Mouse (Mus musculus) liver, embryonic 15.5 days (tissue): Measurements from ENCODE around the gene Gm45521. TPM values are rescaled to one million over a fixed set of nuclear protein-coding genes. Genes with fewer than 3 reads are reported as not detected.
A peak's percentile ranks its signal among the peaks of the same experiment; 100 is the strongest.

ENCODE experiments used
- ATAC-seq: fragments of 200-750 bp; cut with Nextera tagmentation; 2 replicates; pipeline ENCODE4 v1.8.0; 2017; ENCODE audit warnings: moderate number of reproducible peaks, mild to moderate bottlenecking, moderate library complexity; ENCODE audit not compliant: insufficient read depth
- H3K27ac ChIP-seq: fragments of 300-500 bp; sonication (generic); replicated peaks from 2 replicates; pipeline ENCODE4 v1.5.1; 2015; ENCODE audit warnings: mild to moderate bottlenecking, inconsistent platforms
- H3K27me3 ChIP-seq: fragments of 300-500 bp; sonication (generic); 2 replicates; pipeline ENCODE4 v1.6.1; 2015; ENCODE audit warnings: mild to moderate bottlenecking, inconsistent platforms
- H3K36me3 ChIP-seq: fragments of 300-500 bp; sonication (generic); replicated peaks from 2 replicates; pipeline ENCODE4 v1.6.1; 2015; ENCODE audit warnings: moderate library complexity, mild to moderate bottlenecking, inconsistent platforms
- H3K4me1 ChIP-seq: fragments of 300-500 bp; sonication (generic); replicated peaks from 2 replicates; pipeline ENCODE4 v1.6.1; 2015; ENCODE audit warnings: inconsistent platforms
- H3K4me2 ChIP-seq: fragments of 300-500 bp; sonication (generic); 2 replicates; pipeline ENCODE4 v1.6.1; 2015; ENCODE audit warnings: moderate library complexity, mild to moderate bottlenecking, inconsistent platforms
- H3K4me3 ChIP-seq: fragments of 300-500 bp; sonication (generic); replicated peaks from 2 replicates; pipeline ENCODE4 v1.5.1; 2015; ENCODE audit warnings: mild to moderate bottlenecking, inconsistent platforms
- H3K9ac ChIP-seq: fragments of 300-500 bp; sonication (generic); 2 replicates; pipeline ENCODE4 v1.6.1; 2015; ENCODE audit warnings: moderate library complexity, mild to moderate bottlenecking, inconsistent platforms
- H3K9me3 ChIP-seq: fragments of 300-500 bp; sonication (generic); replicated peaks from 2 replicates; pipeline ENCODE4 v1.6.1; 2016; ENCODE audit warnings: inconsistent platforms
- WGBS: fragments of 180-500 bp; shearing (Covaris S2); methylation state at CpG from one replicate; pipeline ENCODE4 v1.1.7; 2015; ENCODE audit warnings: mixed read lengths; ENCODE audit not compliant: insufficient replicate concordance; 5-methylcytosine and 5-hydroxymethylcytosine counted together
- polyA plus RNA-seq: library from polyadenylated mRNA; unstranded; fragments of >200 nt; fragmentation: Nextera tagmentation; extraction: Ambion mirVana; gene quantifications from 2 replicates; pipeline ENCODE4 v1.2.1, GENCODE M21; 2015

The Gm45521 gene
- polyA plus RNA-seq, 1 experiment from 2014 or later: not detected

GRCm38 (mm10) chr14:7977471-7977870 lies 20.4 kb downstream of the Gm45521 start:
- no peaks in the 10 kb centered on the region for H3K9me3 ChIP-seq
- H3K36me3 ChIP-seq: no peaks in the 10 kb centered on the region
- H3K4me3 ChIP-seq: no peak overlapping the region
- H3K27ac ChIP-seq: no peak overlapping the region
- no peak for ATAC-seq
- no peaks in the 10 kb centered on the region for H3K4me1 ChIP-seq
- H3K9ac ChIP-seq: no peak overlapping the region
- WGBS: 49% methylated on average over 1 of the region's 1 CpGs
- no peaks in the 10 kb centered on the region for H3K27me3 ChIP-seq
- H3K4me2 ChIP-seq: no peak overlapping the region

- WGBS: 36% methylated on average over 1 of the region's 1 CpGs
- Histone ChIP-seq H3K36me3 (no peaks in the 10 kb centered on the region), H3K4me1 (no peaks in the 10 kb centered on the region), H3K27me3 (no peaks in the 10 kb centered on the region), H3K4me3 (no peak overlapping the region), H3K4me2 (no peak overlapping the region), H3K27ac (no peak overlapping the region), H3K9me3 (no peaks in the 10 kb centered on the region), H3K9ac (no peak overlapping the region)
- ATAC-seq: no peak
Measured at GRCm38 (mm10) chr14:7978183-7978582, 21.1 kb downstream of the Gm45521 start.

- H3K9me3 ChIP-seq: no peaks in the 10 kb centered on the region
- no peaks in the 10 kb centered on the region for H3K36me3 ChIP-seq
- no peak overlapping the region for H3K4me3 ChIP-seq
- no peak overlapping the region for H3K9ac ChIP-seq
- WGBS: 76% methylated on average over 1 of the region's 1 CpGs
- no peaks in the 10 kb centered on the region for H3K4me1 ChIP-seq
- no peak overlapping the region for H3K4me2 ChIP-seq
- no peaks in the 10 kb centered on the region for H3K27me3 ChIP-seq
- no peak overlapping the region for H3K27ac ChIP-seq
- no peak for ATAC-seq
Measured at GRCm38 (mm10) chr14:7981226-7981625, 24.1 kb downstream of the Gm45521 start.

GRCm38 (mm10) chr14:7986913-7987312 lies 29.8 kb downstream of the Gm45521 start:
- H3K27me3 ChIP-seq: no peaks in the 10 kb centered on the region
- WGBS: 69% methylated on average over 6 of the region's 6 CpGs
- ATAC-seq: no peak
- no peak overlapping the region for H3K4me2 ChIP-seq
- H3K27ac ChIP-seq: no peak overlapping the region
- H3K9ac ChIP-seq: no peak overlapping the region
- H3K4me3 ChIP-seq: no peak overlapping the region
- H3K4me1 ChIP-seq: no peaks in the 10 kb centered on the region
- no peaks in the 10 kb centered on the region for H3K36me3 ChIP-seq
- no peaks in the 10 kb centered on the region for H3K9me3 ChIP-seq

GRCm38 (mm10) chr14:7989371-7989770 lies 32.3 kb downstream of the Gm45521 start:
- Histone ChIP-seq H3K9me3 (no peaks in the 10 kb centered on the region), H3K27me3 (no peaks in the 10 kb centered on the region), H3K36me3 (no peaks in the 10 kb centered on the region), H3K4me2 (no peak overlapping the region), H3K4me3 (no peak overlapping the region), H3K27ac (no peak overlapping the region), H3K4me1 (no peaks in the 10 kb centered on the region; the same call in 1 of the 2 replicates), H3K9ac (no peak overlapping the region)
- WGBS: 44% methylated on average over 1 of the region's 1 CpGs
- no peak for ATAC-seq

- no peak overlapping the region for H3K27ac ChIP-seq
- no peak overlapping the region for H3K4me3 ChIP-seq
- H3K4me2 ChIP-seq: no peak overlapping the region
- WGBS: 25% methylated on average over 3 of the region's 3 CpGs
- no peaks in the 10 kb centered on the region for H3K36me3 ChIP-seq
- H3K4me1 ChIP-seq: no peaks in the 10 kb centered on the region; the same call in 1 of the 2 replicates
- no peaks in the 10 kb centered on the region for H3K9me3 ChIP-seq
- no peaks in the 10 kb centered on the region for H3K27me3 ChIP-seq
- no peak for ATAC-seq
- no peak overlapping the region for H3K9ac ChIP-seq
Measured at GRCm38 (mm10) chr14:7989961-7990360, 32.9 kb downstream of the Gm45521 start.

- Histone ChIP-seq H3K4me1 (no peaks in the 10 kb centered on the region; the same call in 1 of the 2 replicates), H3K9me3 (no peaks in the 10 kb centered on the region), H3K9ac (no peak overlapping the region), H3K4me3 (no peak overlapping the region), H3K36me3 (no peaks in the 10 kb centered on the region), H3K4me2 (no peak overlapping the region), H3K27me3 (no peaks in the 10 kb centered on the region), H3K27ac (no peak overlapping the region)
- WGBS: 54% methylated on average over 5 of the region's 5 CpGs
- ATAC-seq: no peak
Measured at GRCm38 (mm10) chr14:7991108-7991776, 34.2 kb downstream of the Gm45521 start.

GRCm38 (mm10) chr14:7992158-7992557 lies 35.1 kb downstream of the Gm45521 start:
- no peak for ATAC-seq
- Histone ChIP-seq H3K4me1 (peaks cover 4% of the 10 kb centered on the region), H3K9ac (no peak overlapping the region), H3K27me3 (no peaks in the 10 kb centered on the region), H3K9me3 (no peaks in the 10 kb centered on the region), H3K27ac (no peak overlapping the region), H3K4me2 (no peak overlapping the region), H3K4me3 (no peak overlapping the region), H3K36me3 (no peaks in the 10 kb centered on the region)
- WGBS: 62% methylated on average over 6 of the region's 6 CpGs

GRCm38 (mm10) chr14:7994271-7994767 lies 37.2 kb downstream of the Gm45521 start, which contains the start of gene Dnase1l3:
Dnase1l3 (minus strand) TSS chr14:7994573.
- Histone ChIP-seq H3K9me3 (no peaks in the 10 kb centered on the region), H3K4me1 (peaks cover 6% of the 10 kb centered on the region), H3K4me2 (no peak within 1 kb of the TSS), H3K36me3 (no peaks in the 10 kb centered on the region), H3K9ac (no peak within 1 kb of the TSS), H3K27ac (no peak within 1 kb of the TSS), H3K27me3 (no peaks in the 10 kb centered on the region), H3K4me3 (no peak within 1 kb of the TSS)
- ATAC-seq: peak; percentile 48; the same call in 1 of the 2 replicates
- WGBS: 47% methylated on average over 8 of the region's 8 CpGs

- Histone ChIP-seq H3K9ac (no peak overlapping the region), H3K36me3 (no peaks in the 10 kb centered on the region), H3K4me1 (peaks cover 6% of the 10 kb centered on the region), H3K9me3 (no peaks in the 10 kb centered on the region), H3K4me3 (no peak overlapping the region), H3K4me2 (peak overlapping the region; percentile 46), H3K27ac (no peak overlapping the region), H3K27me3 (peaks cover 23% of the 10 kb centered on the region)
- WGBS: under 1% methylated on average over 15 of the region's 15 CpGs
- ATAC-seq: no peak
Measured at GRCm38 (mm10) chr14:7997255-7997696, 40.2 kb downstream of the Gm45521 start.

- Histone ChIP-seq H3K4me2 (no peak overlapping the region), H3K36me3 (no peaks in the 10 kb centered on the region), H3K27ac (no peak overlapping the region), H3K27me3 (peaks cover 40% of the 10 kb centered on the region), H3K4me3 (no peak overlapping the region), H3K9me3 (no peaks in the 10 kb centered on the region), H3K9ac (no peak overlapping the region), H3K4me1 (peaks cover 10% of the 10 kb centered on the region)
- 53% methylated on average over 3 of the region's 3 CpGs for WGBS
- ATAC-seq: no peak
Measured at GRCm38 (mm10) chr14:7999030-7999429, 41.9 kb downstream of the Gm45521 start.
